8 mouse cellular contexts compared by ENCODE assay signal in the genomic region with DNA sequence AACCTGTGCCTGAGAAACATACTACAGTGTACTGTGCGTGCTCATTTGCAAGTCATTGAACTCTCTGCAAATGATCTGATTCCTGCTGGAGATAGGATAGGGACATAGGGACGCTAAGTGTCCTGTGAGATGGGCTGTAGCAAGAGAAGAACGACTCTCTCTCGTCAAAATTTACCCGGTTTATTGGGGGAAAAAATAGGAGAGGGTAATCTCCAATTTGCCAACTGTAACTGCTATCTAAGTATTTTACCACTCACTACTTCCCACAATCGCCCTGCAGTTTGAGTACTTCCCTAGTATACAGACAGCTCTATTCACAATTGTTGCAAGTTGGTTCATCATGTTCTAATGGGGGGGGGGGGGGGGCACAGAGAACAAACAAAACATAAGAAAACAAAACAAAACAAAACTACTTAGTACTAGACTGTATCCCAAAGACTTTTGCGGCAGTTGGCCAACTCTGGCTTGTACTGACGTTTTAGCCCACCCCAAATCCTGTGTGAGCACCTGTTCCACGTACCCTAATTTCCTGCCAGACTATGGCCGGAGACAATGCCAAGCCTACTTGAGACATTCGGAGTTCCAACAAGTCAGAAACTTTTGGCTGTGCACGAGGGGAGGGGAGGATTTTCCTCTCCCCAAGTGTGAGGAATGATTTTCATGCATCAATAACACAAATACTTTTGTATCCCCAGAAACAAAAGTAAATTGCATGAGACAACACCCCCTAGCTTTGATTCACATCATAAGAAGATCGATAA. TPM values are rescaled to one million over a fixed set of nuclear protein-coding genes. Genes with fewer than 3 reads are reported as not detected.
A peak's percentile ranks its signal among the peaks of the same experiment; 100 is the strongest.
DNase-seq lines count a peak whose midpoint lies in the region; ATAC-seq and TF ChIP-seq lines count a peak whose summit lies in the region.

No protein-coding gene starts in this region.

- peaks cover 7% of the 10 kb centered on the region for H3K4me1 ChIP-seq in kidney, embryonic 15.5 days
- no peaks in the 10 kb centered on the region for H3K4me1 ChIP-seq in embryonic facial prominence, embryonic 11.5 days (ENCODE audit: control insufficient read depth, insufficient read depth, low read length)
- 0 out of 2 replicates have a peak, but pooled peaks cover 12% of the 10 kb centered on the region for H3K4me1 ChIP-seq in intestine, embryonic 14.5 days (replicated peaks; ENCODE audit: control insufficient read depth, insufficient read depth, low read length)

- H3ac ChIP-seq in myocyte (ENCODE audit: control insufficient read depth, insufficient read length), result no peak overlapping the region

- no peaks in the 10 kb centered on the region for H3K79me2 ChIP-seq in myocyte (ENCODE audit: control insufficient read depth, insufficient read depth)

- no peak for DNase-seq in kidney, adult 11 months
- DNase-seq in embryonic facial prominence, embryonic 11.5 days (ENCODE audit: low spot score), result no peak
- no peak for DNase-seq in intestine, embryonic 14.5 days (ENCODE audit: low spot score)
- DNase-seq in right cerebral cortex, postnatal 14 days, result no peak
- no peak for DNase-seq in cerebellum, adult 11-12 months

- H3K27ac ChIP-seq in kidney, embryonic 15.5 days, result no peak overlapping the region
- 0 out of 2 replicates have a peak overlapping the region, but pooled peaks have one; percentile 20 for H3K27ac ChIP-seq in embryonic facial prominence, embryonic 11.5 days (replicated peaks; ENCODE audit: low read depth, low read length)
- H3K27ac ChIP-seq in intestine, embryonic 14.5 days (ENCODE audit: low read depth), result no peak overlapping the region

- no peaks in the 10 kb centered on the region for H3K27me3 ChIP-seq in kidney, embryonic 15.5 days
- no peaks in the 10 kb centered on the region for H3K27me3 ChIP-seq in embryonic facial prominence, embryonic 11.5 days (ENCODE audit: control insufficient read depth, insufficient read depth, low read length)
- no peaks in the 10 kb centered on the region for H3K27me3 ChIP-seq in intestine, embryonic 14.5 days (replicated peaks; ENCODE audit: control insufficient read depth, insufficient read depth, low read length)
- H3K27me3 ChIP-seq in myocyte (ENCODE audit: control insufficient read depth, insufficient read depth, insufficient read length), result no peaks in the 10 kb centered on the region

- H3K9ac ChIP-seq in kidney, embryonic 15.5 days, result no peak overlapping the region
- H3K9ac ChIP-seq in embryonic facial prominence, embryonic 11.5 days (replicated peaks; ENCODE audit: low read length), result peak overlapping the region; percentile 13; the same call in 1 of the 2 replicates
- no peak overlapping the region for H3K9ac ChIP-seq in intestine, embryonic 14.5 days (ENCODE audit: low read length)

- peak overlapping the region; percentile 84 for H3K4me3 ChIP-seq in kidney, embryonic 15.5 days (replicated peaks)
- peak overlapping the region; percentile 5; the same call in 1 of the 2 replicates for H3K4me3 ChIP-seq in embryonic facial prominence, embryonic 11.5 days (ENCODE audit: low read depth, low read length)
- H3K4me3 ChIP-seq in intestine, embryonic 14.5 days (ENCODE audit: low read depth, low read length), result peak overlapping the region; percentile 77
- peak overlapping the region; percentile 40 for H3K4me3 ChIP-seq in myocyte

- no peaks in the 10 kb centered on the region for H3K36me3 ChIP-seq in kidney, embryonic 15.5 days
- H3K36me3 ChIP-seq in embryonic facial prominence, embryonic 11.5 days (replicated peaks; ENCODE audit: control insufficient read depth, insufficient read depth, low read depth, low read length), result no peaks in the 10 kb centered on the region
- H3K36me3 ChIP-seq in intestine, embryonic 14.5 days (ENCODE audit: control insufficient read depth, insufficient read depth, low read length), result no peaks in the 10 kb centered on the region
- H3K36me3 ChIP-seq in myocyte (ENCODE audit: control insufficient read depth, insufficient read depth), result no peaks in the 10 kb centered on the region

- 28% methylated on average over 13 of the region's 13 CpGs for WGBS in kidney, embryonic 15.5 days
- 33% methylated on average over 13 of the region's 13 CpGs for WGBS in embryonic facial prominence, embryonic 11.5 days
- WGBS in intestine, embryonic 14.5 days, result 30% methylated on average over 13 of the region's 13 CpGs

- H3K9me3 ChIP-seq in kidney, embryonic 15.5 days (replicated peaks), result no peaks in the 10 kb centered on the region
- no peaks in the 10 kb centered on the region for H3K9me3 ChIP-seq in embryonic facial prominence, embryonic 11.5 days (replicated peaks; ENCODE audit: control insufficient read depth, low read length)
- no peaks in the 10 kb centered on the region for H3K9me3 ChIP-seq in intestine, embryonic 14.5 days (ENCODE audit: control insufficient read depth, low read length)

- ATAC-seq in kidney, embryonic 15.5 days (replicated peaks; ENCODE audit: low FRiP score), result no peak
- no peak for ATAC-seq in embryonic facial prominence, embryonic 11.5 days (replicated peaks; ENCODE audit: insufficient number of reproducible peaks, low FRiP score, low TSS enrichment, low read depth)
- ATAC-seq in intestine, embryonic 14.5 days (replicated peaks; ENCODE audit: low FRiP score, low TSS enrichment, low read depth), result no peak
- ATAC-seq in frontal cortex, adult (ENCODE audit: low TSS enrichment), result no peak

- H3K4me2 ChIP-seq in kidney, embryonic 15.5 days, result peak overlapping the region; percentile 75
- peak overlapping the region; percentile 63 for H3K4me2 ChIP-seq in embryonic facial prominence, embryonic 11.5 days (ENCODE audit: low read depth, low read length)
- H3K4me2 ChIP-seq in intestine, embryonic 14.5 days (ENCODE audit: low read length), result peak overlapping the region; percentile 57
- H3K4me2 ChIP-seq in myocyte (ENCODE audit: low read depth), result peak overlapping the region; percentile 91

- TF ChIP-seq POLR2A in myocyte (IDR thresholded peaks at IDR 0.05; ENCODE audit: insufficient read length, low read depth), result no peak

TF ChIP-seq in myocyte, 11 proteins besides CTCF, POLR2A, EP300 and RAD21:
- TF ChIP-seq SRF (IDR thresholded peaks at IDR 0.05; ENCODE audit: control insufficient read depth, insufficient read length, low read depth), result no peak
- no peak for TF ChIP-seq MYOG (IDR thresholded peaks at IDR 0.05; ENCODE audit: control insufficient read depth in 1 of 3, insufficient read depth in 1 of 3, insufficient read length in 2 of 3, low read depth in 2 of 3)
- TF ChIP-seq E2F4 (IDR thresholded peaks at IDR 0.05; ENCODE audit: insufficient read depth), result no peak
- TF ChIP-seq USF1 (IDR thresholded peaks at IDR 0.05; ENCODE audit: low read depth), result no peak
- no peak for TF ChIP-seq TCF12 (IDR thresholded peaks at IDR 0.05; ENCODE audit: insufficient read depth, poor library complexity, severe bottlenecking)
- TF ChIP-seq CEBPB (IDR thresholded peaks at IDR 0.05; ENCODE audit: insufficient read depth, poor library complexity, severe bottlenecking), result no peak
- TF ChIP-seq MAX (IDR thresholded peaks at IDR 0.05; ENCODE audit: low read depth), result no peak
- TF ChIP-seq POLR2AphosphoS2 (IDR thresholded peaks at IDR 0.05; ENCODE audit: insufficient read length, low read depth), result no peak
- TF ChIP-seq TCF3 (IDR thresholded peaks at IDR 0.05; ENCODE audit: insufficient read length, low read depth), result no peak

RNA-seq across cellular contexts. Expression of a gene that starts 2.6 kb away (rescaled TPM):
- polyA plus RNA-seq in kidney, embryonic 15.5 days (2015; fragmentation: Nextera tagmentation; extraction: Ambion mirVana), result 3.7 and 4.1 TPM in 2 replicates
- polyA plus RNA-seq in embryonic facial prominence, embryonic 11.5 days (2014; fragmentation: Nextera tagmentation; extraction: Ambion mirVana), result 5.0 and 5.3 TPM in 2 replicates
- polyA plus RNA-seq in intestine, embryonic 14.5 days (2014; fragmentation: Nextera tagmentation; extraction: Ambion mirVana), result 4.3 TPM in 2 replicates
- 0.44 TPM for polyA plus RNA-seq in myocyte (2012; fragmentation: generic; extraction: Trizol)

Comparison
In these comparisons a context has a peak if more than half of its experiments do, and no peak if none do; other contexts are left out.
1. H3K4me3 ChIP-seq: peak in every context shown above with its lines; median percentile 84 in kidney, embryonic 15.5 days; 77 in intestine, embryonic 14.5 days; 40 in myocyte; 5 in embryonic facial prominence, embryonic 11.5 days.